Mouse (Mus musculus): ENCODE measurements around the gene Cacna1i.

Cacna1i gene

DNA sequence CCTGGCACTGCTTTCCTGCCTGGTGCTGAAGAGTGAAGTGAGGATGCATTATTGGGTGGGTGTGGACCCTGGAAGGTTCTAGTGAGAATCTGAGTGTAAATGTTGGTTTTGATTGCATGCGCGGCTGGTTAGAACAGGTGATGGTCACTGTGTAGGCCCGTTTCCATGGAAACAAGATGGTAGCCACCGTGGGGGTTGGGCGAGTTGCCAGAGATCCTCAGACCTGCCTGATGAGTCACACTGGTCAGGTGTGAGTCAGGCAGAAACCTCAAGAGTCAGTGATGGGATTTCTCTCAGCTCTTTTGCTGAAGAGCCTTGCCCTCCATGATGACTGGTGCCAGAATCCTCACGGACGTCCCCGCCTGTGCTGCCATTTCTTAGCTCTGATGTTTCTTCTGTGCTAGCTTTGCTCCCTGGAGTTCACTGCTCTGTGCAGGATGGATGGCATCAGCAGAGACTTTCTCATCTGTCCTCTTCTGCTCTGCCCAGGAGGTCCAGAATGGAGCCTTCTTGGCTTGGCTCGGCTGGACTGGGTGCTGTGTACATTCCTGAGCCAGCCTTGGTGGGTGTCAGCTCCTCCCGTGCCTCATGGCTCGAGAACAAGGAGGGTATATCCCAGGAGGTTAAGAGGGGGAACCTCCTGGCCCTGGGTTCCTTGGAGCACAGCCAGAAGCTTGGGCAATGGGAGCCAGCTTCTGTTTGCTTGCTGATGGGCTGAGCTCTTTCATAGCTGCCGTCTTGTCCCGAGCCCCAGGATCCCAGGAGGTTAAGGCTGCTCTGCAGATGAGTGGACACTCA lies 40.9 kb downstream of the Cacna1i start:
- DNase-seq (ENCODE audit: extremely low read depth, low read depth, low spot score), result no peak

DNA sequence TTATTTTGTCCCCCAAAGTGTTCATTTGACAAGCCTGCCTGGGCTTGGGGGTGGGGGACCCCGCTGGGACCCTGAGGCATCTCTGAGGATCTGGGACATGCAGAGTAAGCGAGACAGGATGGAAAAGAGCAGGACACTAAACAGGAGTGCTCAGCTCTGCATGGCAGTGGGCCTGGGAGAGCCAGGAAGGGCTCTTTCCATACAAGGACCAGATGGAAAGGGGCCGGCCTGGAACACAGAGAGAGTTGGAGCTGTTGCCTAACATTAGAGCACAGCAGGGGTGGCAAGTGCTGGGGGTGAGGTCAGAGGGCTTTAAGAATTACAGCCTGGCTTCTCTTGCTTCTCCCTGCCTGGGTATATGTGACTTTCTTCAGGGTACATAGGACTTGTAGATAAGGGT lies 43.2 kb downstream of the Cacna1i start:
- no peak for DNase-seq (ENCODE audit: extremely low read depth, low read depth, low spot score)

DNA sequence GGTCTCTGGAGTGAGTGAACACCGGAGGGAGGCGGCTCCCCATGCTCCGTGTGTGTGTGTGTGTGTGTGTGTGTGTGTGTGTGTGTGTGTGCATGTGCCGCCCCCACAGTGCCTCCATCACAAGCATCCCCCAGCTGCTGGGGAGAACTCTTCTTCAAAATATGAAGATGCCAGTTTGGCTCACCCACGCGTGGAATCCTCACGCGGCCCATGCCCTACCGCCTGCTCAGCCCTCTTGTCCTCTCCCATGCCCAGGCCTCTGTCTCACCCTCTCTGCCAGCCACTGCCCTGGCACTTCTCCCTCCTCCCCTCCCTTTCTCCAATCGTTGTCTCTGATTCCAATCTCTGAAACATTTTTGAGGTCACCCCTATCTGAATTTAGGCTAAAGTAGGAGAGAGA lies 47.7 kb downstream of the Cacna1i start:
- DNase-seq (ENCODE audit: extremely low read depth, low read depth, low spot score), result no peak

DNA sequence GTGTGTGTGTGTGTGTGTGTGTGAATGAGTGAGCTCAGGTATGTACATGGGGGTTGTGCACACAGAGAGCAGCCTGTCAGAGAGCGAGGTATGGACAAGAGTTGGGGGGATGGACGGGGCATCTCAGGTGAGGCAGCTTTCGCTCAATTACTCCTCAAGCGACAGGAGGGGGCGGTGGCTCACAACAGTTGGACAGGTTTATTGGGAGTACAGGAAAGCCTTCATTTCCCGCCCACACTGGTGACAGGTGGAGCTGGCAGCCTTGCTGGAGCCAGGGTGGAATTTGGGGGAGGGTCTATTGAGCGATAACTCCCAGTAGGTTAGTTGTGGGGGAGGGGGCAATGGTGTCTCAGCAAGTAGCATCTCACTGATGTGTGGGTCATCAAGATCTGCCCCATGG lies 48.2 kb downstream of the Cacna1i start:
- no peak for DNase-seq (ENCODE audit: extremely low read depth, low read depth, low spot score)

DNA sequence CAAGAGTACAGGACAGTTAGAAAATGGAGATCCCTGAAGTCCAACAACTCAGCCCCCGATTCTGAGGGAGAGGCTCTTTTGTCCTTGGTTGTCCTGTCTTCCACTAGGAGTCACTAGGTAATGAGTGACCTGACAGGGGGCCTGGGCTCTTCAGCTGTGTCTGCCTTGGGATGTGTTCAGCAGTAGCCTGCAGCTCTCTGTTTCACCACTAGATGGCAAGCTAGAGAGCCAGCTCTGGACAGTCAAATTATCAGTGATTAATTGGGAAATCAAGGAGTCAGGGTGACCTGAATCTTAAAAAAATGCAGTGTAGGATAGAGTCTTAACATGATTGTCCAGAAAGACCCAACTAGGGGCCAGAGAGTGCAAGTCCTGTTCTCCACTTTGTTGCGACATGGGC lies 53.3 kb downstream of the Cacna1i start:
- no peak for DNase-seq (ENCODE audit: extremely low read depth, low read depth, low spot score)

DNA sequence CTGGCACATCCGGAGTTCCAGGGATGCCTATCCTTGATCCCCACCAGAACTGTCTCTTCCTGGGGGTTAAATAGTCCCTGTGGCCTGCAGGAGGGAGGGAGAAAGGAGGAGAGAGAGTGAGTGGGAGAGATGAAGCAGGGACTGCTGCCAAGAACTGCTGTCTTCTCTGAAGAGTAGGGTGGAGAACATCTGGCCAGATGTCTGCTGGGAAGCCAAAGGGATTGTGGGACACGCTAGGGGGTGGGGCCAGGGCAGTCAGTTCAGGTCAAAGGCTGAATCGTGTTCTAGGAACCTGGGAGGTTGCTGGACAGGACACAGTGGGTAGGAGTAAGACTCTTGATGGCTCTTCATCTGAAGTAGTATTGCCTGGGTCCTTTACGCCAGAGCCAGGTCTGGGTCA lies 55.4 kb downstream of the Cacna1i start:
- DNase-seq (ENCODE audit: extremely low read depth, low read depth, low spot score), result no peak

DNA sequence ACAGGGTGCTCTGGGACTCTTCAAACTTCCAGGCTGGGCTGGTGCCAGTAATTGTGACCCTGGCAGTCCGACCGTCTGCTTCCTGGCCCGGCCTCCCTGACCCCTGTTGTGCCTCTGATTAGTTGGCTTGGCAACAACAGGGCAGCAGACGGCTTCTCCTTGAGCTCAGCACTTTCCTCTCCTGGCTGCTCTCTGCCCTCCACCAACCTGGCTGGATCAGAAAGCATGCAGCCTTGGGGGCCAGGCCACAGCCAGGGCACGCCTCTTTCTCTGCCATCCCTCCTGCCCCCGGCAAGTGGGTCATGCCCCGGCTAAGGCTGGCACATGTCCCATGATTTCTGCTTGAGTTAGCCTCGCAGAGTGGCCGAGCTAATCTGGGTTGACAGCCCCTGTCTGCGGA lies 56.0 kb downstream of the Cacna1i start:
- no peak for DNase-seq (ENCODE audit: extremely low read depth, low read depth, low spot score)

DNA sequence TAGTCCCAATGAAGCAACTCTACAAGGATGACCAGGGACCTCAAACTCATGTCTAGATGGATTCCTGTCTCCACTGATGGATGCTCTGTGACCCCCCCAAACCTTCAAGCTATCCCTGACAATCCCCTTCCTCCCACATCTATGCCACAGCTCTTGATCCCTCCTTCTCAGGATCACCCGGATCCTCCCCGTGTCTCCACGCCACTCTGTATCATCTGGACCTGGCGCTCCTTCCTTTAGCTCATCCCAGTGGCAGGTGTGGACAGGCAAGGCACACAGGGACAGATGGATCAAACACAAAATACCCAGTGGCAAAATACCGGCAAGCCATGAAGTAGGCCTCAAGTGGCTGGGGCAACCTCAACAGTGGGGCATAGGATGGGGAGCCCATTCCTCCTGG lies 56.7 kb downstream of the Cacna1i start:
- DNase-seq (ENCODE audit: extremely low read depth, low read depth, low spot score), result no peak

DNA sequence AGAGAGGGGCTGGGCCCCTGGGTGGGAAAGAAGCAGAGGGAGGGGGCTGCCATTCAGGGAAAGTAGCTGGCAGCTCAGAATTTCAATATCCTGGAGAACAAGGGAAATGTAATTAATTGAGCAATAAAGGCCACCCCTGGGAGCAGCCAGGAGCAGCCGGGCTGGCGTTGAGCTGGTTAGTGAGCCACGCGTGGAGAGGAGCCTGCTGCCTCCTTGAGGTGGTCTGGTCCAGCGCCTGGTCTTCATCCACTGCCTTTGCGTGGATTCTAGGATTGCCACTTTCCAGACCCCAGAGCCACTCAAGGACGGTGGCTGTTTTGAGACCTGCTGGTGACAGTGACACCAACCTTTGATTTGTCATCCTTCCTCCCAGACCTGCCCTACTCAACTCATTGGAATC lies 59.5 kb downstream of the Cacna1i start:
- DNase-seq (ENCODE audit: extremely low read depth, low read depth, low spot score), result no peak

DNA sequence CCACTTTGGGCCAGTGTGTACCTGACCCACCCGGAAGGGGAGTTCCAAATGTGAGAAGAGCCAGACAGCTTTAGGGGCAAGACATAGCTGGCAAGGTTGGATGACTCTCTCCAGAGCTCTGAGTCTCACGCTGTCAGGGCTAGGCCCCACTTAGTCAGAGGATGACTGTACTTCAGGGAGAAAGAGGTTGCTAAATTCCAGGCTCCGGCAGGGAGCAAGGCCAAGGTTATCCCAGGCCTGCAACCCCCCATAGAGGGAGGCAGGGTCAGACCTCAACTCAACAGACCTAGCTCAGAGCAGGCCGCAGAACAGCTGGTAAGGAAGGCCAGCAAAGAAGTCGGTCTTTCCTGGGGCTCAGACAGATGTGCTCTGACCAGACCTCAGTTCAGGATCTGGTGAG lies 63.4 kb downstream of the Cacna1i start:
- no peak for DNase-seq (ENCODE audit: extremely low read depth, low read depth, low spot score)

DNA sequence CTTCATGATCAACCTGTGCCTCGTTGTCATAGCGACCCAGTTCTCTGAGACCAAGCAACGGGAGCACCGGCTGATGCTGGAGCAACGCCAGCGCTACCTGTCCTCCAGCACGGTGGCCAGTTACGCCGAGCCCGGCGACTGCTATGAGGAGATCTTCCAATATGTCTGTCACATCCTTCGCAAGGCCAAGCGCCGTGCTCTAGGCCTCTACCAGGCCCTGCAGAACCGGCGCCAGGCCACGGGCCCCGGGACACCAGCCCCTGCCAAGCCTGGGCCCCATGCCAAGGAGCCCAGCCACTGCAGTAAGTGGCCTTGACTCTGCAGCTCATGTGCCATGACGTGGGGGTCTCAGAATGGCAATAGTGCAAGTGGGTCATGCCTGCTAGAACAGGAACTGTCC lies 71.8 kb downstream of the Cacna1i start:
- no peak for DNase-seq (ENCODE audit: extremely low read depth, low read depth, low spot score)

DNA sequence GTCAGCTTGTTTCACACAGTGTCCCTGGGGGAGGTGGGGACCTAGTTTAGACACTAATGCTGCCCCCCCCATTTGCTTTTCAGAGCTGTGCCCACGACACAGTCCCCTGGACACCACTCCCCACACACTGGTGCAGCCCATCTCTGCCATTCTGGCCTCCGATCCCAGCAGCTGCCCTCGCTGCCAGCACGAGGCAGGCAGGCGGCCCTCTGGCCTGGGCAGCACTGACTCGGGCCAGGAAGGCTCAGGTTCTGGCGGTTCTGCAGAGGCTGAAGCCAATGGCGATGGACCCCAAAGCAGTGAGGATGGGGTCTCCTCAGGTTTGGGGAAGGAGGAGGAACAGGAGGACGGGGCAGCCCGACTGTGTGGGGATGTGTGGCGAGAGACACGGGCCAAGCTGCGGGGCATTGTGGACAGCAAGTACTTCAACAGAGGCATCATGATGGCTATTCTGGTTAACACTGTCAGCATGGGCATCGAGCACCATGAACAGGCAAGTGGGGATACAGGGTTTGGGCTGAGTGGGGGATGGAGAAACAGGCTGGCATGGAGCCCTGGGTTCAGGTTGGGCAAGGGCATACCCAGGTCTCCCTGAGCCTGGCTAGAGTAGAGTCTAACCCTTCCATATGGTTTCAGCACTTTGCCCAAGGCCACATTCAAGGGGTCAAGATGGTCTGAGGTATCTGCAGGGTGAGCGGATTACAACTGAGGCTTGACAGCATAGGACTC lies 74.9 kb downstream of the Cacna1i start:
- no peak for DNase-seq (ENCODE audit: extremely low read depth, low read depth, low spot score)

DNA sequence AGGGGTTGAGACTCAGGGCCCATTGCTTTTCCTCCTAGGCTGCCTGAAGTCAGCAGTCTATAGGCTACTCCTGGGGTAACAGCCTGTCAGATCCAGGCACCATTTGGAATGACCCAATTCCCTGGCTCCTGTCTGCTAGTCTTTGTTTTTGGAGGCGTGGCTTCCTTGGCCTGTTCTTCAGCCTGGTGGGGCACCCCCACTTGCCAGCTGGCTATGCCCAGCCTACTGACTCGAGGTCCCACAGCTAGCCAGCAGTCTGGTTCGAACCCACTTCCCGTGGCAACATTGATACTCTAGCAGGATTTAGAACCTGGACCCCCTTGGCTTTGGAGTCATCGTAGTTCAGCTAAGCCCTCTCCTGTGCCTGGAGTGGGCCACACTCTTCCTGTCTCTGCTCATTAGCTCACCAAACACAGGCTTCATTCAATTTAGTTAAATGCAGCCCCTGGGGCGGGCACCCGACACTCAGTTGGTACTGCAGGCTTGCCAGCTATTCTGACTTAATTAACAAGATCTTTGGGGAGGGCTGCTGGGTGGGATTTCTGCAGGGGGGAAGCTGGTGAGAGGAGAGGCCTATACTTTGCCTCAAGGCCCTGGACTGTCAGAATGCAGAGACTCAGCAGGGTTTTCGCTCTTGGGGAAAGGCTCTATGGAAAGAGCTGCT lies 75.6 kb downstream of the Cacna1i start:
- no peak for DNase-seq (ENCODE audit: extremely low read depth, low read depth, low spot score)

DNA sequence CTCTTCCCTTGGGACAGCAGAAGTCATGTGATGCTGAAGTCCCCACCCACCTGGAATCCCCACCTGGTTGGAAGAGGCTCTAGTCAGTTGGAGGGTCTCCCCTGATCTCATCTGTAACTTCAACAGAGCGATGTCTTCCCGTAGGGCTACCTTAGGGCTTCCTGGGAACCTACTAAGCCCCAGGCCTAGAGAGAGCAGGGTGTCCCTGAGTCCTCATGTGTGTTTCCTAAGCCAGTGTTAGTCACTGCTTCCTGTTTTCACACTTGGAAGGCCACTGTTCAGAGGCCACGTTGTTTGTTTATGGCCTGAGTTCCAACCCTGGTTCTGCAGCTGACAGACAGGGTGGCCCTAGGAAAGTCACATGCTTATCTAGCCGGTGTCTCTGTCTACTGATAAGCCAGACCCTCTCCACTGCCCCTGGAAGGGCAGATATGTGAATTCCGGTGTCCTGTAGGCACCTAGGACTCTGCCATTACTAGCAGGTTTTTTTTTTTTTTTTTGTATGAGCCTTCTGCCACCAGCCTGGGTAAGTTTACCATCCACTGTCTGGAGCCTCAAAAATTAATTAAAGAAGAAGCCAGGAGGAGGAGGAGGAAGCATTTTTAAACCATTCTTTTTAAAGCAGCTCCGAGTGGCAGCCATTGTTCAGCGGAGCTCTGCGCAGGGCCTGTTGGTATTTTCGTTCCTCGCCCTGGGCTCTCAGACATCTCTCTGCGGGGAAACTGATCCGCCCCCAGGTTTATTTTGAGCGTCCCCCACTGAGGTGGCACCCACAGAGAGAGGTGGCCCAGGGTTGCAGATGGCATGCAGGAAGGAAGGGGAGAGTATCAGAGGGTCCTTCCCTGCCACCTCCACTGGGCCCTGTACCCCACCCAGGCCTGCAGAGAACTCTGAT lies 77.0 kb downstream of the Cacna1i start:
- no peak for DNase-seq (ENCODE audit: extremely low read depth, low read depth, low spot score)

DNA sequence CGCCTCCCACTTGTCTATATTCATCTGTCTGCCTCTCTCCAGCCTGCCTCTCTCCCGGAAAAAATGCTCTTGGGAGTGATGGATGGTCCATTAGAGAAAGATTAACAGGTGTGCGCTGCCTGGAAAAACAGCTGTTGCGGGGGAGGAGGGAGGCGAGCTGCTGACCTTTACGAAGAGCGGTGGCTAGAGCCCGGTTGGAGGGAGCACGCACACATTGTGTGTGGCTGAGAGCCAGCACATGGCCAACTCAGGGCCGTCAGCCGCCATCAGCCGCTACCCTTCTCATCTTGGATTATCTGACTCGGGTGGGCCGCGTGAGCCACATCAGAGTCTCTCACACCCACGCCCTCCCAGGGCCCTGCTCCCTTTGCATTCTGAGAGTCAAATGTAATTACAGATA lies 79.9 kb downstream of the Cacna1i start:
- no peak for DNase-seq (ENCODE audit: extremely low read depth, low read depth, low spot score)

DNA sequence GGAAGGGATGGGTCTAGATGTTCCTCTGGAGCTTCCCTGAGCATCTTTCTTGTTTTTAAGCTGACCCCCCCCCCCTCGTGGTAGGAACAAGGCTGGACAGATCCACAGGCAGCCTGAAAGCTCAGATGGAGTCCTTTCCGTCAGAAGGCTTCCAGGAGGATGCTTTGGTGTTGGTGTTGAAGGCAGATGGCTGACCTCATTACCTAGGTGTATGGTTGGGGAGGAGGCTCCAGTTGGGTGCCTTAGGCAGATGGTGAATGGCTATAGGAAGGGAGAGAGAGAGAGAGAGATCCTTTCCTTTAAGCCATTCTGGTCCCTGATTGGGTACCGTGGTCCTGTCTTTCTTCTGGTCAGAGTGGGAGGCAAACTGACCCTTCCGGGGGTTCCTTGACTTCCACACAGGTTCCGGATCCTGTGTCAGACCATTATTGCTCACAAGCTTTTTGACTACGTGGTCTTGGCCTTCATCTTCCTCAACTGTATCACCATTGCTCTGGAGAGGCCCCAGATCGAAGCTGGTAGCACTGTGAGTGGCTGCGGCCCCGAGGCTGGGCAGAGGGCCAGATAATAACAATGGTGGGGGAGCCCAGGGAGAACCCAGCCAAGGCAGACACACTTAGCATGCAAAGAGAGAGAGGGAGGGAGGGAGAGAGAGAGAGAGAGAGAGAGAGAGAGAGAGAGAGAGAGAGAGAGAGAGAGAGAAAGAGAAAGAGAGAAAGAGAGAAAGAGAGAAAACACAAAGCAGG lies 86.4 kb downstream of the Cacna1i start:
- DNase-seq (ENCODE audit: extremely low read depth, low read depth, low spot score), result no peak

DNA sequence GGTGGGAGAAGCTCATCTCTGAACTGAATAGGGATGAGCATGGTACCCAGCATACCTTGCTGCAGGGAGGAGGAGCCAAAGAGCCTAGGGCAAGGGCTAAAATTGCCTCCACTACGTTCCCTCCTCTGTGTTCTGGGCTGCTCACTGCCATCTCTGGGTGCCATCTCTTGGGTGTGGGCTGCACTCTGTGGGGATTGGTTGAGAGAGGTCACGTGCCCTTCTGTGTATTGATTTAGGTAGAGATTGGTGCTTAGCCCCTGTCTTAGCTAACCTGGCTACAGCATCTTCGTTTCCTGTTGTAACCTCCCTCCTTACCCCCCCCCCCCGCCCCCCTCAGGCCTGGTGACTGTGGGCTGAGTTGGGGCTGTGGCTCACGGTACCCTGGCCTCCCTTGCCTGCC lies 87.8 kb downstream of the Cacna1i start:
- no peak for DNase-seq (ENCODE audit: extremely low read depth, low read depth, low spot score)

DNA sequence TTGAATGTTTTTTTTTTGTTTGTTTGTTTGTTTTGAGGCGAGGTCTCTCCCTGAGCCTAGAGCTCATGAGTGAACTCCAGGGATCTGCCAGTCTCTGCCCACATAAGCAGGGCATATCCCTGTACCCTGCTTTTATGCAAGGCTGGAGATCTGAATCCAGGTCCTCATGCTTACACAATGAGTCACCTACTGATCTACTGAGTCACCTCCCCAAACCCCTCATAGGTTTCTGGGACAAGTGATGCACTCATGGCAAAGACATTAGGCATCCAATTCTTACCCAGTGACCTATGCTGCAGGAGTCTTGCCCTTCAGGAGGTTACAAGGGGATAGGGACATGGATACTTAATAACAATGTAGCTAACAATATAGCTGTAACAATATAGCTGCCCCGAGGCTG lies 100.1 kb downstream of the Cacna1i start:
- no peak for DNase-seq (ENCODE audit: extremely low read depth, low read depth, low spot score)

DNA sequence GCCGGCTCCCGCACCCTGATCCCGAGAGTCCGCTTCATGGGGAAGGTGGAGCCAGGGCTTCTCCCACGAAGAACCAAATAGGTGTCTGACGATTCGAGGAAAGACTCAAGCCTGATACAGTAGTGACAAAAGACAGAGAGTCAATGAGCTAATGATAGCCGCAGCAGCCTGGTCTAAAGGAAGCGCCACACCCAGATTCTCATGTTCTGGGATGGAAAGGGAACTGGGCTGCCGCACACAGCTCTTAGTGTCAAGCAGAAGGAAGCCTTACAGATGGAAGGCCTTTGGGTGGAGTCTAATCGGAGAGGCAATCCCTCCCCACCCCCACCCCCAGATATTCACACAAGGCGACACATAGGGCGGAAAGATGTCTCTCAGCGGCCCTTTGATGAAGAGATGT lies 104.8 kb downstream of the Cacna1i start:
- no peak for DNase-seq (ENCODE audit: extremely low read depth, low read depth, low spot score)

DNA sequence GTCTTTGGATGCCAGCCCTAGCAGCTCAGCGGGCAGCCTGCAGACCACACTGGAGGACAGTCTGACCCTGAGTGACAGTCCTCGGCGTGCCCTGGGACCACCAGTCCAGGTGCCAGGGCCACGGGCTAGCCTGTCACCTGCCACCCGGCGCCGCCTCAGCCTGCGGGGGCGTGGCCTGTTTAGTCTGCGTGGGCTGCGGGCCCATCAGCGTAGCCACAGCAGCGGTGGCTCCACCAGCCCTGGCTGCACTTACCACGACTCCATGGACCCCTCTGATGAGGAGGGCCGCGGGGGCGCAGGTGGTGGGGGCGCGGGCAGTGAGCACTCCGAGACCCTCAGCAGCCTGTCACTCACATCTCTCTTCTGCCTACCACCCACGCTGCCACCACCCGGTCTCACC lies 108.0 kb downstream of the Cacna1i start:
- no peak for DNase-seq (ENCODE audit: extremely low read depth, low read depth, low spot score)

Measured in fat pad, adult 2 months (tissue).